Mouse (Mus musculus): ENCODE measurements around the gene Msrb2. TPM values are rescaled to one million over a fixed set of nuclear protein-coding genes. Genes with fewer than 3 reads are reported as not detected.

Gene Msrb2
- polyA plus RNA-seq (2017; shearing (Covaris generic)) = 5.8 TPM

DNA sequence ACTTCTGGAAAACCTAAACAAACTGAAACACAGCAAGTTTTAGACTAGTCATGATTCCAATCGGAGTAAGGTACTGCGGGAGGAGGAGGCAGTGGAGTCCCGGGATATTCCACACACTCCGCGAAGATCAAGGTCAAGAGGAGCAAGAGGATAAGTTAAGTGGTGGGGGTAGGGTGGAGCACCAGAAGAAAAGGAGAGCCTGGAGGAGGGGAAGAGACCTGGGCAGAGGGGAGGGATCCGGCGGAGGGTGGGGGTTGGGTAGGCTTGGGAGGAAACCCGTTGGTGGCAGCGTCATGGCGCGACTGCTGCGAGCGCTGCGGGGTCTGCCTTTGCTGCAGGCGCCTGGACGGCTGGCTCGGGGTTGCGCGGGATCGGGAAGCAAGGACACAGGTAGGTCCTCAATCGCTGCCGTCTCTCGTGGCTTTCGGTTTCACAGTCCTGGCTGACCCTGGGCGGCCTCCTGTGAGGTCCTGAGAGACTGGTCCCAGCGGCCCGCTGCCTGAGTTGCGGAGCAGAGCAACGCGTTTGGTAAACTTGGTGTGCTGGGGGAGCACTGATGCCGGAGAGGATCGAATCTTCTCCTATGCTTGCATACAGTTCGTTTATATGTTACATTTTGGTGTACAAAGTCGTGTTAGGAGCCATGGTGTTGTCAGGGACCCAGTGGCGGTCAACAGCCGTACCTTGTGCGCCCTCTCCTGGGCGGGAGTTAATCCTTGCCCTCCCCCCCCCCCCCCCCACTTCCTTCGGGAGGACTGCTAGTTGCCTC, at the start of gene Msrb2:
Gene Msrb2 (plus strand): TSS at position 51 of the 769 bp plus-strand sequence.

Other genes starting within 250 kb of the Msrb2 start
- gene Armc3, start 172.1 kb upstream of the Msrb2 start, polyA plus RNA-seq (2017; shearing (Covaris generic)) = 2.3 TPM
- not detected for gene Ptf1a, start 74.2 kb downstream of the Msrb2 start, polyA plus RNA-seq (2017; shearing (Covaris generic))
- not detected for gene 4921504E06Rik, start 182.5 kb downstream of the Msrb2 start, polyA plus RNA-seq (2017; shearing (Covaris generic))